In genomic region chr17:80279340-80280070, GRCm38 (mm10) we compare ENCODE assay signal across 28 mouse cellular contexts. TPM values are rescaled to one million over a fixed set of nuclear protein-coding genes. Genes with fewer than 3 reads are reported as not detected.
A peak's percentile ranks its signal among the peaks of the same experiment; 100 is the strongest.
DNase-seq lines count a peak whose midpoint lies in the region; ATAC-seq and TF ChIP-seq lines count a peak whose summit lies in the region.
"Had no signal": no experiment of that assay in that cellular context is flagged by ENCODE, and none has a peak within 500 bp of the region (broad histone marks: within the 10 kb centered on the region; RNA-seq: fewer than 3 reads in every experiment).

No protein-coding gene starts in this region.

- WGBS in intestine, embryonic 16.5 days: 90% methylated on average over 8 of the region's 8 CpGs
- 74% methylated on average over 8 of the region's 8 CpGs for WGBS in intestine, postnatal 0 days
- WGBS in lung, postnatal 0 days: 75% methylated on average over 8 of the region's 8 CpGs

- no peak overlapping the region for H3K4me2 ChIP-seq in intestine, embryonic 16.5 days (ENCODE audit: low read depth, low read length)
- H3K4me2 ChIP-seq in intestine, postnatal 0 days (replicated peaks; ENCODE audit: low read depth): no peak overlapping the region
- no peak overlapping the region for H3K4me2 ChIP-seq in lung, postnatal 0 days (replicated peaks; ENCODE audit: low read depth, low read length)
- H3K4me2 ChIP-seq: embryonic facial prominence, embryonic 12.5 days; embryonic facial prominence, embryonic 15.5 days; heart, embryonic 12.5 days; heart, embryonic 15.5 days; hindbrain, embryonic 14.5 days had no signal

- peak; percentile 77 for DNase-seq in lung, postnatal 0 days (ENCODE audit: low spot score)
- DNase-seq in lung, postnatal 10 days: no peak
- DNase-seq in testis, postnatal 10 days (ENCODE audit: low spot score): peak; percentile 27
- DNase-seq in testis, postnatal 14 days (ENCODE audit: low spot score): no peak
- DNase-seq: adrenal gland, adult 2 months; adrenal gland, postnatal 14 days; B cell, adult 2 months; cerebellum, adult 11 months; cerebellum, adult 2 months; cerebellum, adult 9-11 months; cerebellum, postnatal 25 days; forebrain, postnatal 0 days; gastrocnemius, adult 2 months; gastrocnemius, postnatal 14 days; heart, adult 18-20 months; heart, postnatal 10 days; heart, postnatal 4 days had no signal

- no peaks in the 10 kb centered on the region for H3K27me3 ChIP-seq in intestine, embryonic 16.5 days (replicated peaks; ENCODE audit: control insufficient read depth, insufficient read depth, low read length)
- no peaks in the 10 kb centered on the region for H3K27me3 ChIP-seq in intestine, postnatal 0 days (replicated peaks; ENCODE audit: control insufficient read depth, insufficient read depth, low read length)
- H3K27me3 ChIP-seq in lung, postnatal 0 days (replicated peaks; ENCODE audit: insufficient read depth, low read length): no peaks in the 10 kb centered on the region
- H3K27me3 ChIP-seq: CH12.LX; embryonic facial prominence, embryonic 12.5 days; embryonic facial prominence, embryonic 15.5 days; heart, embryonic 12.5 days; heart, embryonic 15.5 days had no signal

- no peak overlapping the region for H3K4me3 ChIP-seq in intestine, embryonic 16.5 days (ENCODE audit: low read length)
- no peak overlapping the region for H3K4me3 ChIP-seq in intestine, postnatal 0 days (ENCODE audit: low read depth, low read length)
- no peak overlapping the region for H3K4me3 ChIP-seq in lung, postnatal 0 days (ENCODE audit: low read depth, low read length)
- H3K4me3 ChIP-seq: embryonic facial prominence, embryonic 12.5 days; embryonic facial prominence, embryonic 15.5 days; gastrocnemius, adult 2 months; heart, embryonic 12.5 days; heart, embryonic 15.5 days had no signal

- TF ChIP-seq EP300 in lung, postnatal 0 days (IDR thresholded peaks at IDR 0.05): peak; percentile 46; the same call in 1 of the 2 replicates

- TF ChIP-seq CTCF in intestine, postnatal 0 days (IDR thresholded peaks at IDR 0.05; ENCODE audit: low read depth): no peak
- TF ChIP-seq CTCF in lung, postnatal 0 days (IDR thresholded peaks at IDR 0.05): no peak

- H3K27ac ChIP-seq in intestine, embryonic 16.5 days (ENCODE audit: low read length): no peak overlapping the region; the same call in 1 of the 2 replicates
- no peak overlapping the region for H3K27ac ChIP-seq in intestine, postnatal 0 days (ENCODE audit: low read depth, low read length)
- peak overlapping the region; percentile 2; the same call in 1 of the 2 replicates for H3K27ac ChIP-seq in lung, postnatal 0 days (ENCODE audit: low read length)
- H3K27ac ChIP-seq: embryonic facial prominence, embryonic 12.5 days; embryonic facial prominence, embryonic 15.5 days; gastrocnemius, adult 2 months; heart, embryonic 15.5 days; hindbrain, embryonic 14.5 days; hindbrain, postnatal 0 days had no signal

- H3K4me1 ChIP-seq in intestine, embryonic 16.5 days (ENCODE audit: control insufficient read depth, insufficient read depth, low read length): no peaks in the 10 kb centered on the region
- no peaks in the 10 kb centered on the region for H3K4me1 ChIP-seq in intestine, postnatal 0 days (replicated peaks; ENCODE audit: control insufficient read depth, insufficient read depth, low read length)
- no peaks in the 10 kb centered on the region for H3K4me1 ChIP-seq in lung, postnatal 0 days (ENCODE audit: insufficient read depth, low read depth, low read length)
- H3K4me1 ChIP-seq: embryonic facial prominence, embryonic 12.5 days; embryonic facial prominence, embryonic 15.5 days; heart, embryonic 12.5 days; heart, embryonic 15.5 days had no signal

- no peaks in the 10 kb centered on the region for H3K9me3 ChIP-seq in intestine, embryonic 16.5 days (ENCODE audit: control insufficient read depth, low read length)
- no peaks in the 10 kb centered on the region for H3K9me3 ChIP-seq in intestine, postnatal 0 days (ENCODE audit: control insufficient read depth)
- H3K9me3 ChIP-seq in lung, postnatal 0 days (ENCODE audit: low read length): no peaks in the 10 kb centered on the region
- H3K9me3 ChIP-seq: embryonic facial prominence, embryonic 12.5 days; embryonic facial prominence, embryonic 15.5 days; G1E; heart, embryonic 12.5 days; heart, embryonic 15.5 days had no signal

- peak; percentile 60; the same call in 1 of the 2 replicates for ATAC-seq in intestine, embryonic 16.5 days
- no peak for ATAC-seq in intestine, postnatal 0 days
- ATAC-seq in lung, postnatal 0 days: peak; percentile 86
- ATAC-seq: forebrain, embryonic 14.5 days; forebrain, postnatal 0 days; hindbrain, postnatal 0 days had no signal

- peaks cover 11% of the 10 kb centered on the region; the same call in 1 of the 2 replicates for H3K36me3 ChIP-seq in intestine, embryonic 16.5 days (ENCODE audit: control insufficient read depth, insufficient read depth, low read length)
- H3K36me3 ChIP-seq in intestine, postnatal 0 days (ENCODE audit: control insufficient read depth, insufficient read depth): peaks cover 38% of the 10 kb centered on the region
- H3K36me3 ChIP-seq in lung, postnatal 0 days (ENCODE audit: insufficient read depth, low read length): peaks cover 19% of the 10 kb centered on the region; the same call in 1 of the 2 replicates

- H3K9ac ChIP-seq in intestine, embryonic 16.5 days (ENCODE audit: low read depth, low read length): no peak overlapping the region
- no peak overlapping the region for H3K9ac ChIP-seq in intestine, postnatal 0 days (ENCODE audit: low read depth, low read length)
- no peak overlapping the region for H3K9ac ChIP-seq in lung, postnatal 0 days (replicated peaks; ENCODE audit: low read depth)
- H3K9ac ChIP-seq: embryonic facial prominence, embryonic 12.5 days; embryonic facial prominence, embryonic 15.5 days; forebrain, postnatal 0 days; heart, embryonic 12.5 days; heart, embryonic 15.5 days; hindbrain, embryonic 14.5 days had no signal

RNA-seq across cellular contexts. Expression of gene Morn2, which starts 10.5 kb away (rescaled TPM):
- polyA plus RNA-seq in intestine, embryonic 16.5 days (2015; fragmentation: Nextera tagmentation; extraction: Ambion mirVana): 21.1 and 21.8 TPM in 2 replicates
- 9.0 and 12.7 TPM in 2 replicates for polyA plus RNA-seq in intestine, postnatal 0 days (2015; fragmentation: Nextera tagmentation; extraction: Ambion mirVana)
- 12.5 and 13.2 TPM in 2 replicates for polyA plus RNA-seq in lung, postnatal 0 days (2015; fragmentation: Nextera tagmentation; extraction: Ambion mirVana)

RNA-seq across cellular contexts. Expression of gene Dhx57, which starts 10.8 kb away (rescaled TPM):
- 10.0 and 10.3 TPM in 2 replicates for polyA plus RNA-seq in intestine, embryonic 16.5 days (2015; fragmentation: Nextera tagmentation; extraction: Ambion mirVana)
- polyA plus RNA-seq in intestine, postnatal 0 days (2015; fragmentation: Nextera tagmentation; extraction: Ambion mirVana): 3.2 and 3.4 TPM in 2 replicates
- 4.2 and 5.7 TPM in 2 replicates for polyA plus RNA-seq in lung, postnatal 0 days (2015; fragmentation: Nextera tagmentation; extraction: Ambion mirVana)

RNA-seq across cellular contexts. Expression of gene Arhgef33, which starts 27.7 kb away (rescaled TPM):
- 0.33 and 0.94 TPM in 2 replicates for polyA plus RNA-seq in intestine, embryonic 16.5 days (2015; fragmentation: Nextera tagmentation; extraction: Ambion mirVana)
- polyA plus RNA-seq in intestine, postnatal 0 days (2015; fragmentation: Nextera tagmentation; extraction: Ambion mirVana): 1.3 and 1.5 TPM in 2 replicates
- polyA plus RNA-seq in lung, postnatal 0 days (2015; fragmentation: Nextera tagmentation; extraction: Ambion mirVana): 1.0 and 1.2 TPM in 2 replicates
- polyA plus RNA-seq: G1E had no signal

RNA-seq across cellular contexts. Expression of gene Gemin6, which starts 55.3 kb away (rescaled TPM):
- 38.5 and 44.4 TPM in 2 replicates for polyA plus RNA-seq in intestine, embryonic 16.5 days (2015; fragmentation: Nextera tagmentation; extraction: Ambion mirVana)
- 15.0 and 15.9 TPM in 2 replicates for polyA plus RNA-seq in intestine, postnatal 0 days (2015; fragmentation: Nextera tagmentation; extraction: Ambion mirVana)
- polyA plus RNA-seq in lung, postnatal 0 days (2015; fragmentation: Nextera tagmentation; extraction: Ambion mirVana): 11.1 and 13.2 TPM in 2 replicates

Comparison
In these comparisons a context has a peak if more than half of its experiments do, and no peak if none do; other contexts are left out.
1. DNase-seq: peak in lung, postnatal 0 days (single experiment) and testis, postnatal 10 days (single experiment); none in lung, postnatal 10 days (single experiment) and testis, postnatal 14 days (single experiment).